Comparison of ENCODE assay signal across 18 mouse cellular contexts in the genomic region with DNA sequence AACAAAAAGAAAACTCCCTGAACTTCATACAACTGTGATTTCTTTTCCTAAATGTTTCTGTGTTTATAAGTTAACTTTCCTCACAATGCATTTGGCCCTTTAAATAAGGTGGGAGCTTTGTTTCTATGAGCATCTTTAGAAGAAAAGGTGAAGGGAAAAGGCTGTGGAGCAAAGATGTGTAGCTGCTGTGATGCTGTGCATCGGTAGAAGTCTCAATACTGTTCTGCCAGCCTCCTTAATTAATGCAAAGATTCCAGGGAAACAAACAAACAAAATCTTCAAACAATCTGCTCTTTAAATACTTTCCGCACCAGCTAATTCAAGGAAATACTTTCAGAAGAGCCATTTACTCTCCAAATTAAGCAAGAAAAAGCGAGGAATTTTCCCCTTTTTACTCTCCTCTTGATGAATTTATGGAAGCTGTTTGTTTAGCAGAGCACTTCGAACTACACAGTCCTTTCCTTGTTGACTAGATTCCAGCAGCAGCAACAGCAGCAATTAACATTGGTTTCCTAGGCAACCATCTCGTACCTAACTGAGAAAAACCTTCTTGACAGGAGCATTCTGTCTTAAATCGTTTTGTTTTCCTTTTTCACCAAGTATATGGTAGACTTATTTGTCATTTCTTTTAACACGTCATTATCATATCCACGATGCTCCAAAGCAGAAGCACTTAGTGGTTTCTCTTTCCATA.
DNase-seq lines count a peak whose midpoint lies in the region; ATAC-seq and TF ChIP-seq lines count a peak whose summit lies in the region.
"Had no signal": no experiment of that assay in that cellular context is flagged by ENCODE, and none has a peak within 500 bp of the region (broad histone marks: within the 10 kb centered on the region; RNA-seq: fewer than 3 reads in every experiment).

No protein-coding gene starts in this region.

- TF ChIP-seq CTCF in hindbrain, postnatal 0 days (IDR thresholded peaks at IDR 0.05; ENCODE audit: low read depth) = no peak
- TF ChIP-seq CTCF in cerebellum, adult 2 months (IDR thresholded peaks at IDR 0.05; ENCODE audit: borderline replicate concordance, insufficient read depth, low read depth, low read length) = no peak

- H3K4me3 ChIP-seq in hindbrain, embryonic 13.5 days = no peak overlapping the region
- no peak overlapping the region for H3K4me3 ChIP-seq in hindbrain, embryonic 10.5 days
- H3K4me3 ChIP-seq in forebrain, embryonic 11.5 days (ENCODE audit: low read depth, low read length) = no peak overlapping the region
- no peak overlapping the region for H3K4me3 ChIP-seq in hindbrain, postnatal 0 days (ENCODE audit: low read length)
- no peak overlapping the region for H3K4me3 ChIP-seq in cerebellum, adult 2 months (replicated peaks; ENCODE audit: insufficient read depth, low read depth, low read length)
- H3K4me3 ChIP-seq: erythroblast, embryonic 14.5 days; heart, embryonic 10.5 days; liver, embryonic 13.5 days had no signal

- no peak for ATAC-seq in hindbrain, embryonic 13.5 days (ENCODE audit: low FRiP score)
- peak; percentile 59; the same call in 1 of the 2 replicates for ATAC-seq in forebrain, embryonic 11.5 days (replicated peaks; ENCODE audit: low FRiP score)
- ATAC-seq in hindbrain, postnatal 0 days = no peak

- H3K36me3 ChIP-seq in hindbrain, embryonic 13.5 days = peaks cover 7% of the 10 kb centered on the region
- peaks cover 5% of the 10 kb centered on the region; the same call in 1 of the 2 replicates for H3K36me3 ChIP-seq in hindbrain, embryonic 10.5 days
- H3K36me3 ChIP-seq in forebrain, embryonic 11.5 days (ENCODE audit: control insufficient read depth, insufficient read depth, low read length) = no peaks in the 10 kb centered on the region
- peaks cover 4% of the 10 kb centered on the region for H3K36me3 ChIP-seq in hindbrain, postnatal 0 days (ENCODE audit: insufficient read depth, low read length)
- H3K36me3 ChIP-seq: heart, embryonic 10.5 days; liver, embryonic 13.5 days had no signal

- H3K9ac ChIP-seq in hindbrain, embryonic 13.5 days = no peak overlapping the region
- no peak overlapping the region for H3K9ac ChIP-seq in forebrain, embryonic 11.5 days (ENCODE audit: low read length)
- H3K9ac ChIP-seq in hindbrain, postnatal 0 days (replicated peaks; ENCODE audit: low read length) = no peak overlapping the region
- H3K9ac ChIP-seq: liver, embryonic 13.5 days had no signal

- peaks cover 32% of the 10 kb centered on the region for H3K4me1 ChIP-seq in hindbrain, embryonic 13.5 days (replicated peaks)
- H3K4me1 ChIP-seq in hindbrain, embryonic 10.5 days (replicated peaks) = peaks cover 14% of the 10 kb centered on the region
- H3K4me1 ChIP-seq in forebrain, embryonic 11.5 days (replicated peaks; ENCODE audit: control insufficient read depth, insufficient read depth, low read length) = no peaks in the 10 kb centered on the region
- 0 out of 2 replicates have a peak, but pooled peaks cover 5% of the 10 kb centered on the region for H3K4me1 ChIP-seq in hindbrain, postnatal 0 days (ENCODE audit: insufficient read depth, low read length)
- H3K4me1 ChIP-seq in cerebellum, adult 2 months (ENCODE audit: control insufficient read depth, insufficient read depth, low read length) = no peaks in the 10 kb centered on the region
- H3K4me1 ChIP-seq: heart, embryonic 10.5 days; liver, embryonic 13.5 days had no signal

- no peaks in the 10 kb centered on the region for H3K27me3 ChIP-seq in hindbrain, embryonic 13.5 days
- H3K27me3 ChIP-seq in hindbrain, embryonic 10.5 days (ENCODE audit: insufficient read depth, poor library complexity, severe bottlenecking) = no peaks in the 10 kb centered on the region
- no peaks in the 10 kb centered on the region for H3K27me3 ChIP-seq in forebrain, embryonic 11.5 days (ENCODE audit: control insufficient read depth, insufficient read depth, low read length)
- H3K27me3 ChIP-seq in hindbrain, postnatal 0 days (ENCODE audit: insufficient read depth, low read length) = no peaks in the 10 kb centered on the region
- H3K27me3 ChIP-seq in cerebellum, adult 2 months (ENCODE audit: control insufficient read depth, insufficient read depth, low read length) = no peaks in the 10 kb centered on the region
- H3K27me3 ChIP-seq: liver, embryonic 13.5 days had no signal

- peak overlapping the region; percentile 55 for H3K27ac ChIP-seq in hindbrain, embryonic 13.5 days
- no peak overlapping the region; the same call in 1 of the 2 replicates for H3K27ac ChIP-seq in hindbrain, embryonic 10.5 days
- peak overlapping the region; percentile 2; the same call in 1 of the 2 replicates for H3K27ac ChIP-seq in forebrain, embryonic 11.5 days (ENCODE audit: low read depth, low read length)
- peak overlapping the region; percentile 26; the same call in 1 of the 2 replicates for H3K27ac ChIP-seq in hindbrain, postnatal 0 days
- H3K27ac ChIP-seq in cerebellum, adult 2 months (ENCODE audit: insufficient read depth, low read length) = no peak overlapping the region
- H3K27ac ChIP-seq: heart, embryonic 10.5 days; liver, embryonic 13.5 days had no signal

- H3K4me2 ChIP-seq in hindbrain, embryonic 13.5 days = peak overlapping the region; percentile 16; the same call in 1 of the 2 replicates
- no peak overlapping the region for H3K4me2 ChIP-seq in forebrain, embryonic 11.5 days (ENCODE audit: low read depth, low read length, severe bottlenecking)
- H3K4me2 ChIP-seq in hindbrain, postnatal 0 days (ENCODE audit: low read depth, low read length) = peak overlapping the region; percentile 10; the same call in 1 of the 2 replicates
- H3K4me2 ChIP-seq: liver, embryonic 13.5 days had no signal

- 30% methylated on average over 8 of the region's 8 CpGs for WGBS in hindbrain, embryonic 13.5 days
- 57% methylated on average over 8 of the region's 8 CpGs for WGBS in hindbrain, embryonic 10.5 days
- 28% methylated on average over 8 of the region's 8 CpGs for WGBS in forebrain, embryonic 11.5 days
- 29% methylated on average over 8 of the region's 8 CpGs for WGBS in hindbrain, postnatal 0 days
- WGBS in cerebellum, adult 2 months = 43% methylated on average over 8 of the region's 8 CpGs

- DNase-seq in hindbrain, embryonic 10.5 days (ENCODE audit: low spot score) = no peak
- peak; percentile 12 for DNase-seq in Muller cell, postnatal 12 days (ENCODE audit: inconsistent ontology term)
- DNase-seq in forebrain, embryonic 11.5 days (ENCODE audit: low spot score) = no peak
- peak; percentile 63 for DNase-seq in hindbrain, postnatal 0 days (ENCODE audit: low spot score)
- no peak for DNase-seq in right cerebral cortex, postnatal 4 days
- DNase-seq in spleen, postnatal 14 days (ENCODE audit: low spot score in 2 of 2) = no peak
- no peak for DNase-seq in cerebellum, adult 2 months
- DNase-seq: adrenal gland, postnatal 36 days; B cell, adult 2 months; gastrocnemius, postnatal 10 days; heart, postnatal 36 days; kidney, adult 9 months; liver, embryonic 13.5 days; lung, postnatal 14 days; right cerebral cortex, postnatal 14 days had no signal

- no peaks in the 10 kb centered on the region for H3K9me3 ChIP-seq in hindbrain, embryonic 13.5 days
- no peaks in the 10 kb centered on the region for H3K9me3 ChIP-seq in hindbrain, embryonic 10.5 days
- H3K9me3 ChIP-seq in forebrain, embryonic 11.5 days (ENCODE audit: control insufficient read depth, low read length) = no peaks in the 10 kb centered on the region
- H3K9me3 ChIP-seq in hindbrain, postnatal 0 days (ENCODE audit: low read length) = no peaks in the 10 kb centered on the region
- H3K9me3 ChIP-seq: heart, embryonic 10.5 days; liver, embryonic 13.5 days had no signal

- no peak for TF ChIP-seq POLR2A in cerebellum, adult 2 months (IDR thresholded peaks at IDR 0.05; ENCODE audit: borderline replicate concordance, insufficient read depth, low read length)

Comparison
In these comparisons a context has a peak if more than half of its experiments do, and no peak if none do; other contexts are left out.
1. H3K27ac ChIP-seq: peak in hindbrain, embryonic 13.5 days (single experiment), forebrain, embryonic 11.5 days (single experiment) and hindbrain, postnatal 0 days (single experiment); none in hindbrain, embryonic 10.5 days (single experiment) and cerebellum, adult 2 months (single experiment).
2. DNase-seq: peak in Muller cell, postnatal 12 days (single experiment) and hindbrain, postnatal 0 days (single experiment); none in hindbrain, embryonic 10.5 days (single experiment), forebrain, embryonic 11.5 days (single experiment), right cerebral cortex, postnatal 4 days (single experiment), spleen, postnatal 14 days (0 of 2) and cerebellum, adult 2 months (0 of 2).